14 mouse cellular contexts compared by ENCODE assay signal in genomic region chr11:28697644-28698480, GRCm38 (mm10).
DNase-seq lines count a peak whose midpoint lies in the region; ATAC-seq lines count a peak whose summit lies in the region.
"Had no signal": no experiment of that assay in that cellular context is flagged by ENCODE, and none has a peak within 500 bp of the region (broad histone marks: within the 10 kb centered on the region; RNA-seq: fewer than 3 reads in every experiment).

No protein-coding gene starts in this region.

- 23% methylated on average over 8 of the region's 8 CpGs for WGBS in intestine, embryonic 16.5 days
- WGBS in intestine, embryonic 15.5 days, result 27% methylated on average over 8 of the region's 8 CpGs
- 10% methylated on average over 8 of the region's 8 CpGs for WGBS in forebrain, embryonic 15.5 days
- WGBS in midbrain, embryonic 13.5 days, result 46% methylated on average over 8 of the region's 8 CpGs

- no peak overlapping the region for H3K9ac ChIP-seq in intestine, embryonic 16.5 days (ENCODE audit: low read depth, low read length)
- H3K9ac ChIP-seq in intestine, embryonic 15.5 days, result no peak overlapping the region
- H3K9ac ChIP-seq in forebrain, embryonic 15.5 days (replicated peaks), result no peak overlapping the region
- no peak overlapping the region for H3K9ac ChIP-seq in midbrain, embryonic 13.5 days (replicated peaks)
- H3K9ac ChIP-seq: liver, embryonic 15.5 days had no signal

- H3K4me2 ChIP-seq in intestine, embryonic 16.5 days (ENCODE audit: low read depth, low read length), result no peak overlapping the region
- no peak overlapping the region for H3K4me2 ChIP-seq in intestine, embryonic 15.5 days (replicated peaks)
- H3K4me2 ChIP-seq in forebrain, embryonic 15.5 days (replicated peaks), result peak overlapping the region; percentile 9; the same call in 1 of the 2 replicates
- H3K4me2 ChIP-seq in midbrain, embryonic 13.5 days (replicated peaks), result no peak overlapping the region
- H3K4me2 ChIP-seq: liver, embryonic 15.5 days had no signal

- DNase-seq in brain, adult 2 months (ENCODE audit: low read depth, low spot score), result peak; percentile 79
- DNase-seq in gastrocnemius, postnatal 25 days, result no peak
- no peak for DNase-seq in lung, postnatal 10 days
- no peak for DNase-seq in thymus, postnatal 36 days
- DNase-seq: cerebellum, postnatal 36 days; kidney, adult 18-20 months; right cerebral cortex, postnatal 25 days had no signal

- H3K9me3 ChIP-seq in intestine, embryonic 16.5 days (ENCODE audit: control insufficient read depth, low read length), result no peaks in the 10 kb centered on the region
- no peaks in the 10 kb centered on the region for H3K9me3 ChIP-seq in intestine, embryonic 15.5 days
- H3K9me3 ChIP-seq in forebrain, embryonic 15.5 days, result no peaks in the 10 kb centered on the region
- no peaks in the 10 kb centered on the region for H3K9me3 ChIP-seq in midbrain, embryonic 13.5 days
- H3K9me3 ChIP-seq: liver, embryonic 15.5 days had no signal

- H3K36me3 ChIP-seq in intestine, embryonic 16.5 days (ENCODE audit: control insufficient read depth, insufficient read depth, low read length), result no peaks in the 10 kb centered on the region
- H3K36me3 ChIP-seq in intestine, embryonic 15.5 days, result no peaks in the 10 kb centered on the region
- H3K36me3 ChIP-seq in forebrain, embryonic 15.5 days, result no peaks in the 10 kb centered on the region
- H3K36me3 ChIP-seq in midbrain, embryonic 13.5 days, result no peaks in the 10 kb centered on the region
- H3K36me3 ChIP-seq: liver, embryonic 15.5 days had no signal

- H3K4me1 ChIP-seq in intestine, embryonic 16.5 days (ENCODE audit: control insufficient read depth, insufficient read depth, low read length), result 0 out of 2 replicates have a peak, but pooled peaks cover 2% of the 10 kb centered on the region
- no peaks in the 10 kb centered on the region for H3K4me1 ChIP-seq in intestine, embryonic 15.5 days (replicated peaks)
- H3K4me1 ChIP-seq in forebrain, embryonic 15.5 days, result peaks cover 16% of the 10 kb centered on the region
- peaks cover 4% of the 10 kb centered on the region; the same call in 1 of the 2 replicates for H3K4me1 ChIP-seq in midbrain, embryonic 13.5 days (replicated peaks)
- H3K4me1 ChIP-seq: liver, embryonic 15.5 days had no signal

- no peak overlapping the region for H3K4me3 ChIP-seq in intestine, embryonic 16.5 days (ENCODE audit: low read length)
- H3K4me3 ChIP-seq in intestine, embryonic 15.5 days (replicated peaks), result no peak overlapping the region
- no peak overlapping the region for H3K4me3 ChIP-seq in forebrain, embryonic 15.5 days
- H3K4me3 ChIP-seq in midbrain, embryonic 13.5 days (replicated peaks), result no peak overlapping the region
- H3K4me3 ChIP-seq: erythroblast, embryonic 14.5 days; liver, embryonic 15.5 days had no signal

- H3K27me3 ChIP-seq in intestine, embryonic 16.5 days (replicated peaks; ENCODE audit: control insufficient read depth, insufficient read depth, low read length), result no peaks in the 10 kb centered on the region
- H3K27me3 ChIP-seq in intestine, embryonic 15.5 days (replicated peaks), result no peaks in the 10 kb centered on the region
- no peaks in the 10 kb centered on the region for H3K27me3 ChIP-seq in forebrain, embryonic 15.5 days
- H3K27me3 ChIP-seq in midbrain, embryonic 13.5 days, result no peaks in the 10 kb centered on the region
- H3K27me3 ChIP-seq: liver, embryonic 15.5 days had no signal

- H3K27ac ChIP-seq in intestine, embryonic 16.5 days (ENCODE audit: low read length), result no peak overlapping the region
- no peak overlapping the region for H3K27ac ChIP-seq in intestine, embryonic 15.5 days
- H3K27ac ChIP-seq in forebrain, embryonic 15.5 days (replicated peaks), result peak overlapping the region; percentile 32
- H3K27ac ChIP-seq in midbrain, embryonic 13.5 days, result peak overlapping the region; percentile 49
- H3K27ac ChIP-seq: liver, embryonic 15.5 days had no signal

- 0 out of 2 replicates have a peak, but pooled peaks have one; percentile 35 for ATAC-seq in intestine, embryonic 16.5 days
- no peak for ATAC-seq in intestine, embryonic 15.5 days
- ATAC-seq in forebrain, embryonic 15.5 days (replicated peaks), result peak; percentile 82
- peak; percentile 82 for ATAC-seq in midbrain, embryonic 13.5 days
- ATAC-seq: CD4-positive, CD25-positive, alpha-beta regulatory T cell, adult 4 months had no signal

Comparison
In these comparisons a context has a peak if more than half of its experiments do, and no peak if none do; other contexts are left out.
1. H3K27ac ChIP-seq: peak in forebrain, embryonic 15.5 days (single experiment) and midbrain, embryonic 13.5 days (single experiment); none in intestine, embryonic 16.5 days (single experiment) and intestine, embryonic 15.5 days (single experiment).